Mouse (Mus musculus) cortical plate, adult 2 months (tissue): ENCODE results near the gene Nol9. TPM values are rescaled to one million over a fixed set of nuclear protein-coding genes. Genes with fewer than 3 reads are reported as not detected.

Experiments
- H3K27ac ChIP-seq: fragments of 200-500 bp; 2 replicates; pipeline ENCODE4 v1.5.1; 2012; ENCODE audit warnings: low read length, control low read depth, inconsistent platforms; ENCODE audit not compliant: insufficient read depth
- H3K4me1 ChIP-seq: fragments of 200-500 bp; 2 replicates; pipeline ENCODE4 v1.6.1; 2011; ENCODE audit warnings: low read length; ENCODE audit not compliant: control insufficient read depth, insufficient read depth
- H3K4me3 ChIP-seq: fragments of 200-500 bp; 2 replicates; pipeline ENCODE4 v1.5.1; 2011; ENCODE audit warnings: mild to moderate bottlenecking, low read length, control low read depth; ENCODE audit not compliant: insufficient read depth
- CTCF ChIP-seq: fragments of 200-500 bp; IDR thresholded peaks from 2 replicates; pipeline ENCODE4 v1.5.1; 2011; ENCODE audit warnings: mild to moderate bottlenecking, control low read depth, low read length; ENCODE audit not compliant: insufficient read depth; ENCODE audit errors: extremely low read depth
- POLR2A ChIP-seq: fragments of 200-500 bp; IDR thresholded peaks from 2 replicates; pipeline ENCODE4 v1.6.1; 2011; ENCODE audit warnings: mild to moderate bottlenecking, low read length, control low read depth; ENCODE audit not compliant: insufficient read depth; ENCODE audit errors: extremely low read depth
- polyA plus RNA-seq: library from polyadenylated mRNA; depleted of rRNA; stranded (reverse); fragments of >200 nt; gene quantifications from 2 replicates; pipeline ENCODE4 v1.2.3, GENCODE M21; 2012; rRNA removed

Gene Nol9
- polyA plus RNA-seq, 1 experiment: 16.7 TPM

GRCm38 (mm10) chr4:152107971-152108509 lies 68.9 kb downstream of the Nol9 start:
- Histone ChIP-seq H3K27ac (no peak overlapping the region), H3K4me1 (peaks cover 2% of the 10 kb centered on the region; the same call in 1 of the 2 replicates), H3K4me3 (peak overlapping the region; percentile 1; the same call in 1 of the 2 replicates)
- TF ChIP-seq POLR2A (peak; percentile 23; the same call in 1 of the 2 replicates), CTCF (no peak)

DNA sequence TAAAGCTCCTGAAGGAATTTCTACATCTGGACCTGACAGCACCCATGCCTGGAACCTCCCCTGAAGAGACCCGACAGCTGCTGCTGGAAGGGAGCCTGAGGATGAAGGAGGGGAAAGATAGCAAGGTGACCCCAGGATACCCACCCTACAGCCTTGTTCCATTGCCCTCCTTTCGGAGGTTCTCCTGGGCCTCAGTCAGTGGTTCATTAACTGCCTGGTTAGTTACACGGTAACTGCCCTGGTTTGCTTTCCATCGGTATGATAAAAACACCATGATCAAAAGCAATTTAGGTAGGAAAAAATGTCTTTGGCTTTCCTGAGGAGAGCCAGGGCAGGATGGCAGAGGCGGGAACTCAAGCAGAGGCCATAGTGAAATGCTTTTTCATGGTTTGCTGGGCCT lies 69.6 kb downstream of the Nol9 start:
- H3K27ac ChIP-seq: no peak overlapping the region
- TF ChIP-seq CTCF (no peak), POLR2A (no peak)
- no peak overlapping the region for H3K4me3 ChIP-seq
- H3K4me1 ChIP-seq: peaks cover 2% of the 10 kb centered on the region; the same call in 1 of the 2 replicates

DNA sequence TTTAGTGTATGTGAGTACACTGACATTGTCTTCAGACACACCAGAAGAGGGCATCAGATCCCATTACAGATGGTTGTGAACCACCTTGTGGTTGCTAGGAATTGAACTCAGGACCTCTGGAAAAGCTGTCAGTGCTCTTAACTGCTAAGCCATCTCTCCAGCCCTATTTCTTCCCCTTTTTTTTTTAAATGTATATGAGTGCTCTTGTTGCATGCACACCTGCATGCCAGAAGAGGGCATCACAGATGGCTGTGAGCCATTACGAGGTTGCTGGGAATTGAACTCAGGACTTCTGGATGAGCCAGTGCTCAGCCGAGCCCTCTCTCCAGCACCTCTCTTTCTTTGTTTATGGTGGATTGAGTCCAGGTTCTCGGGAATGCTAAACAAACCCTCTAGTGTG lies 70.4 kb downstream of the Nol9 start:
- H3K4me1 ChIP-seq: peaks cover 2% of the 10 kb centered on the region; the same call in 1 of the 2 replicates
- no peak for TF ChIP-seq POLR2A
- TF ChIP-seq CTCF: no peak
- H3K27ac ChIP-seq: no peak overlapping the region
- no peak overlapping the region for H3K4me3 ChIP-seq

DNA sequence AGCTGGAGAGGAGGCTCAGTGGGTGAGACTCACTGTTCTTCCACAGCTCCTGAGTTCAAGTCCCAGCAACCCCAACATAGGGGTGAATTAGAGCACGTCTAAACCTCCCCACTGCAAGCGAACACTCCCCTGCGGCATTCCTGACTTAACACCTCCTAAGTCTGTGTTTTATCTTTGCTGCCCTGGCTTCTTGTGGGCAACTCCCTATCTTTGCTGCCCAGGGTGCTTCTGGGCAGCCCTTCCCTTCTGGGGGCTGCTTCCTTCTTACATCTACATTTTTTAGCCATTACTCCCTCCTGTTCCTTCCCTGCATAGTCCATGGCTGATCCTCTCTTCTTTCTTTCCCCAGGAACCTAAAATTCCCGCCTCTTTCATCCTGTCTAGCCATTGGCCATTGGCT lies 71.6 kb downstream of the Nol9 start:
- TF ChIP-seq CTCF: no peak
- TF ChIP-seq POLR2A: no peak
- peaks cover 2% of the 10 kb centered on the region; the same call in 1 of the 2 replicates for H3K4me1 ChIP-seq
- no peak overlapping the region for H3K4me3 ChIP-seq
- no peak overlapping the region for H3K27ac ChIP-seq

Other genes starting within 250 kb of the Nol9 start
- gene Camta1, start 177.4 kb upstream of the Nol9 start, polyA plus RNA-seq: 111 and 112 TPM in 2 replicates
- 58.5 and 64.9 TPM in 2 replicates for gene Dnajc11, start 105.6 kb upstream of the Nol9 start, polyA plus RNA-seq
- gene Thap3, start 50.3 kb upstream of the Nol9 start, polyA plus RNA-seq: 29.7 and 31.5 TPM in 2 replicates
- 9.3 and 9.6 TPM in 2 replicates for gene Phf13, start 43.1 kb upstream of the Nol9 start, polyA plus RNA-seq
- gene Klhl21, start 30.5 kb upstream of the Nol9 start, polyA plus RNA-seq: 11.8 and 12.6 TPM in 2 replicates
- 13.7 and 19.1 TPM in 2 replicates for gene Zbtb48, start 11.7 kb upstream of the Nol9 start, polyA plus RNA-seq
- gene Tas1r1, start 753 bp upstream of the Nol9 start, polyA plus RNA-seq: 0.23 and 0.53 TPM in 2 replicates
- 59.9 and 72.3 TPM in 2 replicates for gene Plekhg5, start 33.2 kb downstream of the Nol9 start, polyA plus RNA-seq
- gene Tnfrsf25, start 76.6 kb downstream of the Nol9 start, polyA plus RNA-seq: 12.7 and 14.7 TPM in 2 replicates
- gene Espn, start 113.0 kb downstream of the Nol9 start, polyA plus RNA-seq: 1.8 and 2.6 TPM in 2 replicates
- gene Hes2, start 119.5 kb downstream of the Nol9 start, polyA plus RNA-seq: not detected in 2 replicates
- 333 and 334 TPM in 2 replicates for gene Acot7, start 138.8 kb downstream of the Nol9 start, polyA plus RNA-seq
- 24.0 and 25.9 TPM in 2 replicates for gene Gpr153, start 234.9 kb downstream of the Nol9 start, polyA plus RNA-seq